Mouse (Mus musculus): ENCODE data around the gene Mtap. TPM values are rescaled to one million over a fixed set of nuclear protein-coding genes. Genes with fewer than 3 reads are reported as not detected.

Mtap gene
- total and polyA plus RNA-seq, 3 experiments: 36.7 to 52.0 (median 45.4) TPM

DNA sequence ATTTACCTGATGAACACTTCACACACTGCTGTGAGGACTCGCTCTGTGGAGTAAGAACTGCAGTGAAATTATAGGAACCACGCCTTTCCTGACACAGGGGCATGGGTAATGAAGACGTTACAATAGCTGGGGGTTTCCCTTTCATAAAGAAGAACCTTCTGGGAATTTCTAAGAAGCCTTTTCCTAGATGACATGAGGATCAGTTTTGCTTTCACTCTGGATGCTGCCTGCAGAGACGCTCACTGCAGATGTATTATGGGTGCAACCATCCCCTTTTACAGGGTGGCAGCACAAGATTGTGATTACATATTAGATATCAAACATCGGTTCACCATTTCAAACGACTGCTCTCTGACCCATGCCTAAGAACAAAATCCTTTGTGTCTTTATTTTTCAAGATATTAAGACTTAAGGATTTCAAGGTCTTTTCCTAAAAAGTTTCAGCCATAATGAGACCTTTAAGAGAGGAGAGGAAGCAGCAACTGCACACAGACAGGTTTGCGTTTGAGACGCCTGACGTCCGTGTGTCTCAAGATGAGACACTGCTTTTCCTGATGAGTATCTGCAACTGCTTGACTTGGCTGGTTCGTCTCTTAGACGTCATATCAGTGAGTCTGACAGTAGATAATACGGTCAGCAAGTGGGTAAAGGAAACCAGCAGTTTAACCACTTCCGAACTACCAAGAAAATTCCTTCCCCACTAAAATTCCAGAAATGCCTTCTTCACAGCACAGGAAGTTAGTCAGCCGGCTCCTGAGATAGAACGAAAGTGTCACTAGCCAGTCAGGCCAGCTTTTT, 13.3 kb upstream of the Mtap start (continued):
- 0 out of 2 replicates have a peak, but pooled peaks have one; percentile 10 for TF ChIP-seq RCOR1 (IDR thresholded peaks at IDR 0.05; ENCODE audit: low read depth, low read length)
- TF ChIP-seq MAZ (IDR thresholded peaks at IDR 0.05; ENCODE audit: low read depth, low read length): no peak
- no peak for TF ChIP-seq USF2 (IDR thresholded peaks at IDR 0.05; ENCODE audit: borderline replicate concordance in 1 of 2, insufficient read depth in 1 of 2, low read depth in 1 of 2, low read length in 2 of 2)

DNA sequence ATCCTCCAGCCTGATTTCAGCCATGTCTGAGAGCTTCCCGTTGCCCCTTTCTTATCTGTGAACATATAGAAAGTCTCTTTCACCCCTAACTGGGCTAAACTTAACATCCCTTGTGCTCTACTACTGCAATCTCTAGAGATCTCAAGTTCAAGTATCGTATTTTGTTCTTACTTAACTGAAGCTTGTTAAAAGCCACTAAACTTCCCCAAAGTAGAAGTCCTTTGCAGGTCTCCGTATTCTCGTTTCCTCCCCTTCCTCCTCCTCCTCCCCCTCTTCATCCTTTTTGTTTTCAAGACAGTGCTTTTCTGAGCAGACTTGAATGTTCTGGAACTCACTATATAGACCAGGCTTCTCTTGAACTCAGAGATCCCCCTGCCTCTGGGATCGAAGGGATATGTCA, 9.2 kb upstream of the Mtap start:
- H3K4me3 ChIP-seq (ENCODE audit: control insufficient read depth in 1 of 2, insufficient read depth in 1 of 2, low read depth in 2 of 2, low read length in 2 of 2): peak overlapping the region; percentile 29 to 52
- H3K4me1 ChIP-seq (ENCODE audit: control insufficient read depth in 1 of 2, insufficient read depth in 2 of 2, low read length in 2 of 2): peaks cover 0 to 6% of the 10 kb centered on the region in 2 experiments; a peak in 2 of 4 replicates
- H3K27me3 ChIP-seq (ENCODE audit: control insufficient read depth in 1 of 2, insufficient read depth in 2 of 2, low read length in 2 of 2): no peaks in the 10 kb centered on the region
- TF ChIP-seq ZNF384 (IDR thresholded peaks at IDR 0.05; ENCODE audit: low read depth, low read length) (no peak), HCFC1 (IDR thresholded peaks at IDR 0.05; ENCODE audit: low read depth, low read length) (no peak), MYC (IDR thresholded peaks at IDR 0.05; ENCODE audit: low read depth, low read length) (no peak), TBP (IDR thresholded peaks at IDR 0.05; ENCODE audit: low read depth, low read length) (peak; percentile 96), JUND (IDR thresholded peaks at IDR 0.05; ENCODE audit: low read depth, low read length) (no peak), TCF12 (IDR thresholded peaks at IDR 0.05; ENCODE audit: low read depth, low read length) (no peak), NRF1 (IDR thresholded peaks at IDR 0.05; ENCODE audit: insufficient read depth, low read depth, low read length, poor library complexity, severe bottlenecking) (no peak), SMC3 (IDR thresholded peaks at IDR 0.05; ENCODE audit: low read depth, low read length) (no peak), CHD1 (IDR thresholded peaks at IDR 0.05; ENCODE audit: low read depth, low read length) (no peak), UBTF (IDR thresholded peaks at IDR 0.05; ENCODE audit: borderline replicate concordance, insufficient read depth, low read depth, low read length) (peak; percentile 76; the same call in 1 of the 2 replicates), E2F4 (IDR thresholded peaks at IDR 0.05; ENCODE audit: borderline replicate concordance, low read depth, low read length) (no peak), CTCF (IDR thresholded peaks at IDR 0.05 in 2 of 3, conservative IDR thresholded peaks at IDR 0.05 in 1 of 3; ENCODE audit: control insufficient read depth in 1 of 3, insufficient read depth in 1 of 3, low read depth in 2 of 3, low read length in 3 of 3, poor library complexity in 1 of 3, severe bottlenecking in 1 of 3) (no peak), SIN3A (IDR thresholded peaks at IDR 0.05; ENCODE audit: low read length) (0 out of 2 replicates have a peak, but pooled peaks have one; percentile 18), POLR2AphosphoS5 (IDR thresholded peaks at IDR 0.05; ENCODE audit: borderline replicate concordance, low read depth, low read length) (no peak), MYB (IDR thresholded peaks at IDR 0.05; ENCODE audit: low read depth, low read length) (no peak), ZMIZ1 (IDR thresholded peaks at IDR 0.05; ENCODE audit: low read depth, low read length) (no peak), RCOR1 (IDR thresholded peaks at IDR 0.05; ENCODE audit: low read depth, low read length) (no peak), GATA1 (IDR thresholded peaks at IDR 0.05; ENCODE audit: low read depth, low read length) (0 out of 2 replicates have a peak, but pooled peaks have one; percentile 3), CHD2 (IDR thresholded peaks at IDR 0.05; ENCODE audit: low read length) (no peak), POLR2A (IDR thresholded peaks at IDR 0.05; ENCODE audit: control insufficient read depth in 1 of 2, insufficient read depth in 1 of 2, low read depth in 1 of 2, low read length in 2 of 2, poor library complexity in 1 of 2) (no peak), MAZ (IDR thresholded peaks at IDR 0.05; ENCODE audit: low read depth, low read length) (0 out of 2 replicates have a peak, but pooled peaks have one; percentile 7), EP300 (IDR thresholded peaks at IDR 0.05; ENCODE audit: low read depth in 1 of 2, low read length in 2 of 2) (peak in 1 of 2 experiments; percentile 25; a peak in 1 of 4 replicates), MEF2A (IDR thresholded peaks at IDR 0.05; ENCODE audit: extremely low read depth, insufficient replicate concordance, low read depth, low read length, poor library complexity, severe bottlenecking) (no peak), BHLHE40 (IDR thresholded peaks at IDR 0.05; ENCODE audit: borderline replicate concordance, low read depth, low read length) (no peak), MXI1 (IDR thresholded peaks at IDR 0.05; ENCODE audit: low read depth, low read length) (no peak)
- peaks cover 0 to 6% of the 10 kb centered on the region in 2 experiments; a peak in 2 of 4 replicates for H3K36me3 ChIP-seq (ENCODE audit: control insufficient read depth in 1 of 2, insufficient read depth in 2 of 2, low read length in 2 of 2)
- peak overlapping the region; percentile 3; the same call in 1 of the 2 replicates for H3K9ac ChIP-seq (ENCODE audit: control insufficient read depth, low read depth, low read length, poor library complexity, severe bottlenecking)
- no peaks in the 10 kb centered on the region for H3K9me3 ChIP-seq (replicated peaks; ENCODE audit: insufficient read depth, low read length)
- no peaks in the 10 kb centered on the region for H3K79me2 ChIP-seq (ENCODE audit: control insufficient read depth, insufficient read depth, low read length, poor library complexity)
- no peak for DNase-seq (ENCODE audit: low read depth, low spot score)
- H3K27ac ChIP-seq (ENCODE audit: control insufficient read depth, low read depth, low read length): no peak overlapping the region

Measured in MEL (cell line).